Mouse (Mus musculus) right cerebral cortex, postnatal 10 days (tissue): ENCODE results near the gene Mapkapk5.
"Not testable (repeated sequence)": the region's sequence is repeated elsewhere in the genome, so short reads cannot be mapped to it uniquely, and the experiment has no call there.

ENCODE experiments used
- DNase-seq, 2 experiments: peaks; one replicate each; pipeline ENCODE4 v3.0.0; 2021; ENCODE audit warnings: low spot score in 2 of 2

Mapkapk5 gene

DNA sequence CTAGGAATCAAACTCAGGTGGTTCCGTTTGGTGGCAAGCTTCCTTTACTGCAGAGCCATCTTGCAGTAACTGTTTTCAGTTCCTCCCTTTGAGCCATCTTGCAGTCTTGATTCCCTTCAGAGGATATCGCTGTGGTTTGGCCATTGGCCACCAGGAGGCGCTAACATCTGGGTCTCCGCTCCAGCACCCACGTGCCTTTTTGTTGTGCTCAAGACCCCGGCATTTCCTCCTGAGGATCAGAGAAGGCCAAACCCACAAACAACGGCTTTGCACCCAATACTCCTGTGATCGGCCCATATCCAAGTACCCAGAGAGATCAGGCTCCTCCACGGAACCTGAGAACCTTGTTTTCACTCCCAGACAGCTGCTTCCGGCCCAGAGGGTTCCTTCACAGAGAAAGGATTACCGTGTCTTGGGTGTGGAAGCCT, 18.8 kb upstream of the Mapkapk5 start:
- peak; percentile 85 to 87 for DNase-seq

DNA sequence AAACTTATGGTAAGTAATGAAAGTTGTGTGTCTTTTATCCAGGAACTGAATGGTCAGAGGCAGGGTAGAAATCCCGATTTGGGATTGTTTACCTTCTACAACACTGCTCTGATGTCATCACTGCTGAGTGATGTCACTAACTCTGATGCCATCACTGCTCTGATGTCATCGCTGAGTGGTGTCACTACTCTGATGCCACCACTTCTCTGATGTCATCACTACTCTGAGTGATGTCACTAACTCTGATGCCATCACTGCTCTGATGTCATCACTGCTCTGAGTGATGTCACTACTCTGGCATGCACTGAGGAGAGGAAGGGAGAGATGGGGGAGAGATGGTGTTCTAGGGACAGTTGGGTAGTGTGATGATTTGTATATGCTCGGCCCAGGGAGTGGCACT, 16.7 kb upstream of the Mapkapk5 start:
- no peak for DNase-seq

DNA sequence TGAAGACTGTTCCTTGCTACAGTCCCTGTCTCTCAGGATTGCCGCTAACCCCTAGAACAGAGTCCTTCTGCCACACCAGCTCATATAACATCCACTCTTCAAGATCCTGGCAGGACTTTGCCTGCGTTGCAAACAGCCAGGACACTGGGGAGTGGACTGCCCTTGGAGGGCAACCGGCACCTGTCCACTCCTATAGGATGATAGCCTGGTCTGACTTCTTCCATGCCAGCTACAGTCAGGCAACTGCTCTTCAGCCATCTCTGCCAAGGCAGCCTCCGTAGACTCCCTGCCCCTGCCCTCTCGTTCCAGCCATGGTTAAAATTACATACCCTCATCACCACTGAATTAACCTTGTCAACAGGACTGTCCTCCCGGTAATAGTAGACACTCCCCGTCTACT, 3.5 kb upstream of the Mapkapk5 start:
- no peak for DNase-seq

DNA sequence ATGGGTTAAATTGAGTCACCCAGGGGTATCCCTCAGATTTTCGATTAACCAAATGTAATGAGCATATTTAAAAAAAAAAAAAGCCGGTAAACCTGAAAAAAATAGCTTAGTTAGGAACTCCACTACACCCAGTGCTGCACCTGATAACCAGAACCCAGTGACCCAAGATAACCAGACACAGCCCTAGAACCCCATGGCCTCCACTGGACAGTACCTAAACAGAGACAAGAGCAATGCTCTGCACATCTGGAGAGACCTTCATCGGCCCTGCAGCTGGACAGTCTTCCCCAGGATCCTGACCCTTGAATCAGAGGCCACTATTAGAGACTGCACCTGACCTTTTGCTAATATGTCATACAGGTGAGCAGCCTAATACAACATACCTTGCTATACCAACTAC, 1.4 kb upstream of the Mapkapk5 start:
- no peak for DNase-seq

DNA sequence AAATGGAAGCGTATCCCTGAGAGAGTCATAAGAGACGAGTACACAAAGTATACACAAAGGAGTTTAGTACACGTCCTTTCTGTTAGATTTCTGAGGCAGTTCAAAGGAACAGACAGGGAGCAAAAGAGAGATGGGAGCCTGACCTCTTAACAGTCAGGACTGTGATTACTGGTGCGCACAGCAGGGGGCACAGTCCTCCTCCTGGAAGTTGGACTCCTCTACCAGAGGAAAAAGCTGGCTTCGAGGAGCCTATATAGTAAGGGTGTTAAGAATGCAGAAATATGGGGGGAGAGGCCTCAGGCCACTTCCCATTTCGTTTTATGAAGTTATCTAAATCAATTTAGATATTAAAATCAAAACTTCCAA, 808 bp upstream of the Mapkapk5 start:
- peak; percentile 60 for DNase-seq

DNA sequence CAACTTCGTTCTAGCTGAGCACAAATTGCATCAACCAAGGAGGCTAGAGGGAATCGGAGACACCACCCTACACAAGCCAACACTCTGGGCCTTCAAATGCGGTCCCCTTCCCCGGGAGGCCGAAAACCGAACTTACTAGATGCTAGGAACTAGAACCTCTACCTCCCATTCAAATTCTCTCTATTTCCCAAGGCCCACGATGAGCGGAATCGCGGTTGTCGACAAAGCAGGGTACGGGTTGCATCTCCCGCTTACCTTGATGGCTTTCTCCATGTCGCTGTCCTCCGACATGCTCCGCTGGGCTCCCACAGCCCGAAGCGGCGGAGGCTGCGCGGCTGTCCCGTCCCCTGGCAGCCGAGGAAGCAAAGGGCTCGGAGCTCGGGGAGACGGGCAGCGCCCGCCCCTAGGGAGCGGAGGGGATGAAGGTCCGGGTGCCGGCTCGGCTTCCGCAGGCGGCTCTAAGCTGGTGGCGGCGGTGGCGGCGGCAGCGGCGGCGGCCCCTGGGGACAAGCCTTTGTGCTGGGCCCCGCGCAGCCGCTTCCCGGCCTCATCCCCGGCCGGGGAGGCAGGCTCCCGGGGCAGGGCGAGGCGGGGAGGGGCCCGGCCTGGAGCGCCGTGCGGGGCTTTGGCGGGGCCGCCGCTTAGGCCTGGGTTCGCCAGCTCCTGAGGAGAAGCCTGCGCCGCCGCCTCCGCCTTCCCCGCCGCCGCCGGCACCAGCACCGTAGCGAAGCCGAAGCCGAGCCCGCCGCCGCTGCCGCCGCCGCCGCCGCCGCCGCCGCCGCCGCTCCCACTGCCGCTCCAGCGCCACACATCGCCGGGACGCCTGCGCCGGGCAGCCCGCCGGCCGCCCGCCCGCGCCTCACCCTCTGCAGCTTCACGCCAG, 554 bp downstream of the Mapkapk5 start, which contains the start of the genes Adam1a and Gm42878:
Gene Adam1a (minus strand): TSS at position 573 of the 883 bp plus-strand sequence.
Gene Gm42878 (minus strand): TSS at position 573 of the 883 bp plus-strand sequence.
- DNase-seq = peak in 1 of 2 experiments; percentile 44

DNA sequence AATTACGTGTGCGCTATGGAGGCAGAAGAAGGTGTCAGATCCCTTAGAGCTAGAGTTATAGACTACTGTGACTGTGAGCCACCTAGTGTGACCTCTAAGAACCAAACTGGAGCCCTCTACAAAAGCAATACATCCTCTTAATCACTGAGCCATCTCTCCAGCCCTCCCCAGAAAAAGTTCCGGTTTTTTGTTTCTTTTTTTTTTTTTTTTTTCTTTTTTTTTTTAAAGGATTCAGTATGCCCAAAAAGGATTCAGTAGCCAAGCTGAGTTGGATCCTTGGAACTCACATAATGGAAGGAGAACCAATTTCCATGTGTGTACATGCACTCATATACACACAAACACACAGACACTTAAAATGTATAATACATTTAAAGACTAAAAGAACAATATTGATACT, 2.3 kb downstream of the Mapkapk5 start:
- no peak for DNase-seq

DNA sequence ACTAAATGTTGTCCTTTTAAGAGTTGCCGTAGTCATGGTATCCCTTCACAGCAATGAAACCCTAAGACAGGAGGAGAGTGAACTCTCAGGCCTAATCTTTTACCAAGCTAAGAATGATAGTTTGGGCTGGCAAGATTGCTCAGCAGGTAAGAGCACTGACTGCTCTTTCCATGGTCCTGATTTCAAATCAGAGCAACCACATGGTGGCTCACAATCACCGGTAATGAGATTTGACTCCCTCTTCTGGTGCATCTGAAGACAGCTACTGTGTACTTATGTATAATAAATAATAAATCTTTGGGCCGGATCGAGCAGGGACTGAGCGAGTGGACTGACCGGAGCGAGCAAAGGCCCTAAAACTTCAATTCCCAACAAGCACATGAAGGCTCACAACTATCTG, 4.5 kb downstream of the Mapkapk5 start:
- no peak for DNase-seq

DNA sequence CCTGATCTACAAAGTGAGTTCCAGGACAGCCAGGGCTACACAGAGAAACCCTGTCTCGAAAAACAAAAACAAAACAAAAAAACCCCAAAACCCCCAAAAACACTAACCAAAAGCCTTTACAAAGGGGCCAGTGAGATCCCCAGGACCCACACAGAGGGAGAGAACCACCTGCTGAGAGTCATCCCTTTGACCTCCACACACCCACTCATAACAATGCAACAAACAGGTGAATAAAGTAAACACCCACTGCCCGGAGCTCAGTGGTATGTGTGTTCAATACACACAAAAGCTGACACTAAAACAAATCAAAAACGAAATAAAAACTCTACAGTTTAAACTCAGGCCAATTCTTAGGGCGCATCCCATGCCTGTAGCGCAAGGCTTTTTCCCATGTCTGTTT, 5.6 kb downstream of the Mapkapk5 start:
- no peak for DNase-seq

DNA sequence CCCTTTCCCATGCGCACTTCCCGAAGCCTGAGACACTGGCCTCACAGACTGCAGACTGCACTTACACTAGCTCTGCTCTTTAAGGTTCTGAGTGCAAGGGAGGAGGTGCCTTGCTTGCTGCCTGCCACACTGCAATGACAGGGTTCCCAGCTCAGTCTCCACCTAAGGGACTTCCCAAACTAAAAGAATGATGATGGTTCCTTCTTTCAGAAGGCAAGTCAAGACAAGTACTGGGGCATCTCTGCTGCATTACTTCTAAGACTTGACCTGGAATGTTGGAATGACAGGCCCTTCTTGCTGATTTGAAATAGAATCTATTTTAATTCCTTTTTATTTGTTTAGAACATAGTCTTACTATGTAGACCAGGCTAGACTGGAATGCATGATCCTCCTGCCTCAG, 8.1 kb downstream of the Mapkapk5 start:
- no peak for DNase-seq

DNA sequence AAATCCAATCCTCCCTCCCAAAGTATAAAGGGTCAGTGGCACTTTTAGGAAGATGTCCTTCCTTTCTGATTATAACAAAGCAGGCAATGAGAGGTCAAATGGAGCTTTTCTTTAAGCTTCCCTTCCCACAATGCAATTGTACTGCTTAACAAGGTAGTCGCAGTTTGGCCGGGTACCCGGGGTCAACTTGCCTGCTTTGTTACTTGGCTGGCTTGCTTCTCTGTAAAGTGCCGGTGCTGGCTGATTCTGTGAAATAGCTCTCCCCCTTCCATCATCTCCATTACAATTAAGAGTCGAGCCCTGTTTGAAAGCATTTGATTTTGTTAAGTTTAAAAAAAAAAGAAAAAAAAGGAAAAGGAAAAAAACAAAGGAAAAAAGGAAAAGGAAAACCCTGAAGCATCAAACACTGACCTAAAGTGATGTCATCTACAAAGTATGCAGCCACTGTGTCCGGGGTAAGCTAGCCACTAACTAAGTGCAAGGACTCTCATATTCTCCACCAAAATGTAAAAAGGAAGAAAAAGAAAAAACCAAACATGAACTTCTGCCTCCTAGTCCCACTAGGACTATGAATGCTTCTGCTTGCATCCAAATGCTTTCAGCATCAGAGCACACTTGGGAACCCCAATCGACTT, 8.7 kb downstream of the Mapkapk5 start:
- no peak for DNase-seq

DNA sequence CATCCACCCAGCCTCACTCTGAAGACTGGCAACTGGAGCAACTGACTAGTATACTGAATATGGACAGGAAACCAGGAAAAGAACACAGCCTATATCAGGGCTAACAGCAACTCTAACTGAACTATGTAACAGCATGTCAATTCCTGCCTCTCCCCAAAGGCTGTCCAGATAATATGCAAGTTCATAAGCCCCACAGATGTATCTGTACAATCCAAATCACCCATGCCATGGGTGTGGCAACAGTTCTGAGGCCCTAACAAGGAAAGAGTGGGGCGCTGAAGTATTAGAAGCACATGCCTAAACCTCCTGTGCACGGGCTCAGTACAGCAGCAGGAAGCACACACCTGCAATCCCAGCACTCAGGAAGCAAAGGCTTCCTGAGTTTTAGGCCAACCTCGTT, 10.6 kb downstream of the Mapkapk5 start:
- no peak for DNase-seq

DNA sequence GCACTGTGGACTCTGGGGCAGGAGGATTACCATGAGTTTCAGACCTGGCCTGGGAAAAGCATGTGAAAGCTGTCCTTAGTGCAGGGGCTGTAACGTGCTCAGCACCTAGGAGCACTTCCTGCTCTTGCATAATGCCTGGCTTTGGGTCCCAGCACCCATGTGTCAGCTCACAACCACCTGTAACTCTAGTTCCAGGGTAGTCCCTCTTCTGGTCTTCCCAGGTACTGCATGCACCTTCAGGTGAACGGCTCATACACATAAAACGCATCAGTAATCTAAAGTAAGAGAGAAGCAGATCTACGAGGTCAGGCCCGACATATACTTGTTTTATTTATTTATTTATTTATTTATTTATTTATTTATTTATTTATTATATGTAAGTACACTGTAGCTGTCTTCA, 11.2 kb downstream of the Mapkapk5 start:
- no peak for DNase-seq

DNA sequence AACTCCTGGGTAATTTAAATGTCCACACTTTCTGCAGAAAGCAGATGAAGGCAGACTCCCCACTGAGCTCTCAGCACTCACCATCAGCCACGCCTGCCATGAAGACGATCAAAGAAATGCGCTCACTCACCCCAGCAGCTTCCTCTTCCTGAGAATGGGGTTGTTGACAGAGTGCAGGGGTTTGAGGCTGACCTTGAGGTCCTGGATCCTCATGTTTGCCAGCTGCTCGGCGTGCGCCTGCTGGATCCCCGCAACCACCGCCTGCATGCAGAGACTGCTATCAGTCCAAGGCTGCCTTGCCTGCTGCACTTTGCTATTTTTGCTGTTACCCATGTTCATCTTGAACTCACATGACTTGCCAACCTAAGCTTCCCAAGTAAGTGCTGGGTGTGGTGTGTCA, 18.7 kb downstream of the Mapkapk5 start:
- no peak for DNase-seq

DNA sequence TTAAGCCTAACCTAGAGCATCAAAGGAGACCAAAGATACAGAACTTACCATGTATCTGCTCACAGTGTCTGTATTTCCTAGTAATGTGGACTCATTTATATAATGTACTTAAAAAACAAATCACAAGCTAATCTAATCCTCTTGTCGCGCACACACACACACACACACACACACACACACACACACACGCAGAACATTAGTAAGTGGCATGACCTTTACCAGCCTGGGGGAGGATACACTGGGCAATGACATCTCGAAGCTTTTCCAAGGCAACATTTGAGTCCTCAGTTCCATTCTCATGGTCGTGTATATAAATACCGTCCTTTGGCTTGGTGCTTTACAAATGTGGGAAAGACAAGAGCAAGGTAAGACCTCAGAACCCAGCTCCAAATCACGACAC, 19.2 kb downstream of the Mapkapk5 start:
- DNase-seq = no peak

DNA sequence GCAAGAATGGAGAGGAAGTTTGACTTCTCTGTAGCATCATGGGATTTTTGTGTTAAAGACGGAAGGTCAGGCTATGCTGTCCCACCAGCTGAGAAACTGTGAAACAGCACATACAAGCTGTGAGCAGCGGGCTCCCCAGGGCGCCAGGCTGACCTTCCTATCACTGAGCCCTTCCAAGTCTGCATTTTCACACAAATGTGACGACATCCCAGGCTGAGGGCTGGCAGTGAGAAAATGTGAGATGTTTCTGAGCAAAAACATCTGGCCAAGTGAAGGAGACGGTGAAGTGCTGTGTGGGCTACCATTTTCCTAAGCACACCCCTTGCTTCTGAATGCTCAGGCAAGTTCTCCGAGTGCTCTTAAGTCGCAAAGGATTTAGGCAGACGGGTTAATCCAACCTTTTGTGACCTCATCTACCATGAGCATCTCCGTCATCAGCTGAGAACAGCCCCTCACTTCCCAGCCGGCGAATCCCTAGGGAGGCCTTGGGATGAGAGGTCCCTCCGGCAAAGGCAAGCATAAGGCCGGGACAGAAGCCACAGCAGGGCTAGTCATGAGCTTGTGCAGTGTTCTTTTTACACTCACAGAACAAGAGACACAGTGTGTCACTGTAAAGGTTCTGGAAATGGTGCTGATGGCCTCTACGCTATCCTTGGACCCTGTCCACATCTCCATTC, 19.8 kb downstream of the Mapkapk5 start:
- no peak for DNase-seq

DNA sequence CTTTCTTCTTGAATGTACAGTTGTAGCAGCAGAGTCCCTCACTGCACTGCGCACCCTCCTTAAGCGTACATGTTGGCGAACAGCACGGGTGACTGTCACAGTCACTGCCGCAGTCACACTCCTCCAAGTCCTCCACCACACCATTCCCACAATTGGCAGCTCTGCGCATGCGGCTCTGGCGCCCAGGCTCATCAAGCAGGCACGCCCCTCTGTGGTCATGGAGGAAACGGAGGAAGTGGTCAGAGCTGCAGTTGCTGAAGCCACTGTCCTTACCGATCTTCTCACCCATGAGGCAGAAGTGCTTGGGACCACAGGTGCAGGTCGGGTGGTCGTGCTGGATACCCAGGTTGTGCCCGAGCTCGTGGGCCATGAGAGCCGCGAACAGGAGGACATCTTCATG, 25.9 kb downstream of the Mapkapk5 start:
- not testable (repeated sequence) for DNase-seq

DNA sequence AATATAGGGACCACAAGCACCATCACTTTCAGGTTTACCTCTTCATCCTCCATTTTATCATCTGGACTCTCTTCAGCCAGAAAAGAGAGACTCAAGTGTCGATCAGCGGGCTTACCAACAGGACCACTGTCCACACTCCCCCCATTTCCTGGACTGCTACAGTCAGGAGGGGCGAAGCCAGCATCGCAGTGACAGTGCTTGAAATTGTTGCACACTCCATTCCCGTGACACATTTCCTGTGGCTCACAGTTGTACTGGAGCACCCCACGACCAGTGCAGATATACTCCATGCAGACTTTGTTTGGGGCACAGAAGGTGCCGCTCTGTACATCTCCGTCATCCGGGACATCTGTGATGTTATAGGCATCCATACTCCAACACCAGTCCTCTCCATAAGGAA, 26.7 kb downstream of the Mapkapk5 start:
- no peak for DNase-seq

DNA sequence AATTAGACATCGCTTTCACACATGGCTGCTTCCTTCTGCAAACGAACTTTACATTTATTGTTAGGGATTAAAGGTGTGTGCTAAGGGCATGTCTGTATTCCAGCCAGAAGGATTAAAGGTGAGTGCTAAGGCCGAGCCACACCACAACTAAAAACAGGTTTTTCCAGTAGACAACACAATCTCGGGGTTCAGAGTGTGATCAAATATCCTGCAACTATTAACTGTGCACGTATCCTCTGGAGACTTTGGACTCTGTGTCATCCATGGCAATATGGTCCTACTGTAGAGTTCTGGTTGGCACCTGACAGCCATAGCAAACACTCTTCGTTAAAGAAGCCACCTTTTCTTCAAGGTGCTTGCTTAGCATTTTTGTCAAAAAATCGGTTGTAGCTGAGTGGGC, 35.7 kb downstream of the Mapkapk5 start:
- no peak for DNase-seq

DNA sequence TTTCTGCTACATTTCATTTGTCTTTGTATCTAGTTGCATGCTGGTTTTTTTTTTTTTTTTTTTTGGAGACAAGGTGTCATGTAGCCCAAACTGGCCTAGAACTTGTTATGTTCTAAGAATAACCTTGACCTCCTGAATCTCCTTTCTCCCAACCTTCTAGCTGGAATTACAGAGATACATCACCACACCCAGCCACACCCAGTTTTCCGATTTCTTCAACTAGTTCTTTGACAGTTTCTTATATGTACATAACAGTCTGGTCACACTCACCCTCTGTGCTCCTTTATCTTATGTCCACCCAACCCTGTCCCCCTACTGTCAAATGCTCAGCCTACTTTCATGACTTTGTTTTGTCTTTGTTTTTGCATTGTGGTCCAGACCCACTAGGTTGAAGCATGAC, 38.9 kb downstream of the Mapkapk5 start:
- no peak for DNase-seq

DNA sequence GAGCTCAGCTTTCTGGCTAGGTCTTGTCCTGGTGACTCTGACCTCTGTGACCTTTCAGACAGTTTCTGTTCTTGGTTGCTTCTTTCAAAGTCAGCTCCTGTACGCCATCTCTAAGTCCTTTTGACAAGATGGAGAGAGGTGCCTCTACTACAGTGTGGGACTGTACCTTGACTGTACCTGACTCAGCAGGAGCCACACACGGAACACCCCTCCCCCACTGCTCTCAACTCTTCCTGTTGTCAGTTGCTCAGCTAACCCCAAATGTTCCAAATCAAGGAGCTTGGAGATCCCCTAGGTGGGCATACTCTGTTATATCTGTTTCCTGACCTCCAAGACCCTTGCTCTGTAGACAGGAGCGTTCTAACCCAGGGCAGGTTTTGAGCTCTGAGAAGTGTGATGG, 42.5 kb downstream of the Mapkapk5 start, which contains the start of gene Adam1b:
Gene Adam1b (minus strand): TSS at position 205 of the 400 bp plus-strand sequence.
- no peak for DNase-seq

DNA sequence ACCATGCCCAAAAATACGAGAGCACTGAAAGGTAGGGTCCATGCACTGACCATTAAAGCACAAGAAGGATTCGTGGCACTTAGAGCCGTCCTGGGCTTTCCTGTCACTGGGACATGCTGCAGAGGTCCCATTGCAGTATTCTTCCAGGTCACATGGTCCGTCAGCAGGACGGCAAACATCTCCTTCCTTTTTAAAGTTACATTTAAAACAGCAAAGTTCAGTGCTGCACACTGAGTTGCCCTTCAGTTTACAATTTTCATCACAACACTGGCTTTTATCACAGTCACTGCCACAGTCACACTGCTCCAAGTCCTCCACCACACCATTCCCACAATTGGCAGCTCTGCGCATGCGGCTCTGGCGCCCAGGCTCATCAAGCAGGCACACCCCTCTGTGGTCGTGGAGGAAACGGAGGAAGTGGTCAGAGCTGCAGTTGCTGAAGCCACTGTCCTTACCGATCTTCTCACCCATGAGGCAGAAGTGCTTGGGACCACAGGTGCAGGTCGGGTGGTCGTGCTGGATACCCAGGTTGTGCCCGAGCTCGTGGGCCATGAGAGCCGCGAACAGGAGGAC, 44.2 kb downstream of the Mapkapk5 start:
- DNase-seq = not testable (repeated sequence)
